Mouse (Mus musculus) heart, embryonic 15.5 days (tissue): Measurements from ENCODE around the gene Msi2. TPM values are rescaled to one million over a fixed set of nuclear protein-coding genes. Genes with fewer than 3 reads are reported as not detected.

Experiments used
- ATAC-seq: fragments of 200-750 bp; cut with Nextera tagmentation; replicated peaks from 2 replicates; pipeline ENCODE4 v1.8.0; 2017; ENCODE audit warnings: low read depth, moderate TSS enrichment; ENCODE audit not compliant: insufficient number of reproducible peaks, insufficient read depth, low FRiP score
- H3K27ac ChIP-seq: fragments of 300-500 bp; sonication (generic); 2 replicates; pipeline ENCODE4 v1.5.1; 2015; ENCODE audit warnings: mild to moderate bottlenecking, inconsistent platforms
- H3K27me3 ChIP-seq: fragments of 300-500 bp; sonication (generic); 2 replicates; pipeline ENCODE4 v1.6.1; 2015; ENCODE audit warnings: inconsistent platforms
- H3K36me3 ChIP-seq: fragments of 300-500 bp; sonication (generic); 2 replicates; pipeline ENCODE4 v1.6.1; 2015; ENCODE audit warnings: mild to moderate bottlenecking, inconsistent platforms
- H3K4me1 ChIP-seq: fragments of 300-500 bp; sonication (generic); replicated peaks from 2 replicates; pipeline ENCODE4 v1.6.1; 2015; ENCODE audit warnings: inconsistent platforms
- H3K4me2 ChIP-seq: fragments of 300-500 bp; sonication (generic); 2 replicates; pipeline ENCODE4 v1.6.1; 2015; ENCODE audit warnings: inconsistent platforms, mild to moderate bottlenecking, moderate library complexity
- H3K4me3 ChIP-seq: fragments of 300-500 bp; sonication (generic); 2 replicates; pipeline ENCODE4 v1.5.1; 2015; ENCODE audit warnings: mild to moderate bottlenecking, inconsistent platforms
- H3K9ac ChIP-seq: fragments of 300-500 bp; sonication (generic); 2 replicates; pipeline ENCODE4 v1.6.1; 2015; ENCODE audit warnings: mild to moderate bottlenecking, inconsistent platforms
- H3K9me3 ChIP-seq: fragments of 300-500 bp; sonication (generic); replicated peaks from 2 replicates; pipeline ENCODE4 v1.6.1; 2016; ENCODE audit warnings: inconsistent platforms
- WGBS: fragments of 180-500 bp; shearing (Covaris S2); methylation state at CpG from one replicate; pipeline ENCODE4 v1.1.7; 2015; ENCODE audit warnings: mixed read lengths; 5-methylcytosine and 5-hydroxymethylcytosine counted together
- polyA plus RNA-seq: library from polyadenylated mRNA; unstranded; fragments of >200 nt; fragmentation: Nextera tagmentation; extraction: Ambion mirVana; gene quantifications from 2 replicates; pipeline ENCODE4 v1.2.1, GENCODE M21; 2015

Gene Msi2
- polyA plus RNA-seq, 1 experiment from 2014 or later = 19.6 TPM

DNA sequence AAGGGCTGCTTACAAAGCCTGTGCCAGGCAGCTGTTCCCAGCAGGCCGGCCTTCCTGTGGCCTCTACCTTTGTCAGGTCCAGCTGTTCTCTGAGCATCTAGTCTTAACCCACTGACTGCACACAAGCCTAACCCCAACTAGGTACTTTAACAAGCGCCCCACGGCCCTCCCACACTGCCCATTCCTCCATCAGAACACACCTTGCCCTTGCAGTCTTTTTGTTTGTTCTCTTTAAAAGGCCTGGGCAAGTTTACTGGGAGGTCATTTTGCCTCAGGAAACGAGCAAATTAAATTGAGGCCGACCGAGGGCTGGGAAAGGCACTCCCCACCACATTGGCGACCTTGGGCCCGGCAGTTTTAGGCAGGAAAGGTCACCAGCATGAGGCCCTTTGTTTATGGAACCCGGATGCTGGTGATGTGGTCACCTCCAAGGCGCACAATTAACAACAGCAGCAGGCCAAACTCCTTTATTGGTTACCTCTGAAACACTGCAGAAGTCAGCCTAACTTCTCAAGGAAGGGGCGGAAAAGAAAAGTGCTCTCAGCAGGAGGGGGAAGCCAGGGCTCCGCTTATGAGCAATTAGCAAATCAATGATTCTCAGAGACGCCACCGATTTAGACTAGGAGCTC is 28.4 kb downstream of the Msi2 start:
- Histone ChIP-seq H3K9me3 (no peaks in the 10 kb centered on the region), H3K4me2 (no peak overlapping the region), H3K9ac (no peak overlapping the region), H3K36me3 (peaks cover 5% of the 10 kb centered on the region; the same call in 1 of the 2 replicates), H3K4me3 (no peak overlapping the region), H3K27ac (peak overlapping the region; percentile 80), H3K27me3 (no peaks in the 10 kb centered on the region), H3K4me1 (peaks cover 74% of the 10 kb centered on the region)
- ATAC-seq = no peak
- 49% methylated on average over 14 of the region's 14 CpGs for WGBS

DNA sequence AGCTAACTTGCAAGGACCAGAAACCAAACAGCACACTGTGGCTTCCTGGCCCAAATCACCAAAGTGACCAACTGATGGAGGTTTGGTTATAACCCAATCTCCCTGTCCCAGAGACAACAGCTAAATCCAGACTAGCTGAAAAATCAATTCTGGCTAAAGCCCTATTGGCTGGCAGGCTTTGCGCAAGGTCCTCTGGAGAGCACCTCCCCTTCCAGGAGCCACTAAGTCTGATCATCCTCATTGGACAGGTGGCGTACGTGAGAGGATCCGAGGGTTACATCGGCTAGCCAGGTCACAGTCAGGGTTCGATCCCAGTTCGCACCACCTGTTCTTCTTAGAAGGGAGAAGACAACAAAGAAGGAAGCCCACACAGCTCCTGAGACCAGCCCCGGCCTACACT is 29.7 kb downstream of the Msi2 start:
- no peak overlapping the region for H3K4me2 ChIP-seq
- no peak overlapping the region for H3K9ac ChIP-seq
- 94% methylated on average over 8 of the region's 8 CpGs for WGBS
- H3K4me1 ChIP-seq = peaks cover 61% of the 10 kb centered on the region
- H3K9me3 ChIP-seq = no peaks in the 10 kb centered on the region
- H3K27ac ChIP-seq = no peak overlapping the region
- no peak for ATAC-seq
- H3K36me3 ChIP-seq = peaks cover 5% of the 10 kb centered on the region; the same call in 1 of the 2 replicates
- no peak overlapping the region for H3K4me3 ChIP-seq
- no peaks in the 10 kb centered on the region for H3K27me3 ChIP-seq

DNA sequence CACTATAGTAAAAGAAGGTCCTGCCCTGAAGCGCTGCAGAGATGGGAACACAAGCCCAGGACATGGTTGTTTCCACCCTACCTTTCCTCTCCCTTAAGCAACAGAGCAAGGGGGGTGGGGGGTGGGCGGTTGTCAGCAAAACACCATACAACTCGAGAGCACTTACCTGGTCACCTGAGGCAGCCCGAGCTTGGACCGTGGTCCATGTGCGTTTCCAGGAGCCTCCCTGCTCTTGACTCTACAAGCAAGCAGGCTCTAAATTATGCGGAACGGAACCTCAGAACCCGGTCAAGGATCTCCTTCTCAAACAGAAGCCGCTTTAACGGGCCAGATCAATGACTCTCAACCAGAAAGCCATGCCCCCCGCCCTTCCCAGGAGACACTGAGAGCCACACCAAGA is 30.6 kb downstream of the Msi2 start:
- no peak overlapping the region for H3K9ac ChIP-seq
- no peak overlapping the region for H3K4me3 ChIP-seq
- WGBS = 88% methylated on average over 12 of the region's 12 CpGs

DNA sequence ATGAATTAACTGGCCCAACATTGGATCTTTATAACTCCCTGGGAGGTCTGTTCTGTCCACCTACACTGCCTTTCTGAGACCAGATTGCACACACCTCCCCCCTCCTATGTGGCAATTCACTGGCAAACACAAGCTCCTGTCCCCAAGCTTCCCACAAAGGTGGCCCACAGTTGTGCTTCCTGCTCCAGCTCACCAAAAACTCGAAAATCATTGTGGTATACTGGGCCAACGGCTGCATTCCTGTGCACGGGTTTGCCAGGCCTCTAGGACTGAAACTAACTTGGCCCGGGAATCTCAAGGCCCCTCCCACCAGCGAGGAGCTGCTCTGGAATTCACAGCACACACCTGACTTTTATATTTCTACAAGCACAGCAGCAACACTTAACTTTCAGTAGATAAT is 31.3 kb downstream of the Msi2 start:
- 40% methylated on average over 5 of the region's 5 CpGs for WGBS
- ATAC-seq = no peak
- Histone ChIP-seq H3K4me1 (peaks cover 54% of the 10 kb centered on the region), H3K27ac (peak overlapping the region; percentile 39), H3K4me2 (no peak overlapping the region), H3K4me3 (no peak overlapping the region), H3K9me3 (no peaks in the 10 kb centered on the region), H3K9ac (no peak overlapping the region), H3K27me3 (no peaks in the 10 kb centered on the region), H3K36me3 (peaks cover 5% of the 10 kb centered on the region; the same call in 1 of the 2 replicates)

More for the DNA sequence above, 30.6 kb downstream of the Msi2 start:
- Histone ChIP-seq H3K4me1 (peaks cover 55% of the 10 kb centered on the region), H3K27me3 (no peaks in the 10 kb centered on the region), H3K9me3 (no peaks in the 10 kb centered on the region), H3K4me2 (no peak overlapping the region), H3K27ac (no peak overlapping the region; the same call in 1 of the 2 replicates), H3K36me3 (peaks cover 5% of the 10 kb centered on the region; the same call in 1 of the 2 replicates)
- no peak for ATAC-seq

DNA sequence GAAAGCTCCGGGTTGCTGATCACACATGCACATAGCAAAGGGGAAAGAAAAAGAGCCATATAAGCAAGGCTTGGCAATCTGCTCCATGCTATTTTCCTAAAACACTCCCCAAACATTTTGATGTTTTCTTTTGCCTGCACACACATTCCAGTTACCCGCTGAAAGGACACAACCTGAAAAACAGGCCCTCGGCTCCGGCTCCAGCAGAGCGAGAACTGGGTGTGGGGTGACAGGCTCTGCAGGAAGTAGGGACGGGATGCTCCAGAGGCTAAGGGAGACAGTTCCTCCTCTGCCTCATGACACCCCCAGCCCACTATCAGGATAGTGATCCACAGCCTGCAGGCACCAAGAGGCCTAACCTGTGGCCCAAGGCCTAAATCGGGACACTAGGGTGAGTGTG is 32.3 kb downstream of the Msi2 start:
- Histone ChIP-seq H3K4me2 (no peak overlapping the region), H3K9me3 (no peaks in the 10 kb centered on the region), H3K36me3 (peaks cover 5% of the 10 kb centered on the region; the same call in 1 of the 2 replicates), H3K27ac (no peak overlapping the region), H3K4me3 (no peak overlapping the region), H3K27me3 (no peaks in the 10 kb centered on the region), H3K4me1 (peaks cover 47% of the 10 kb centered on the region), H3K9ac (no peak overlapping the region)
- 64% methylated on average over 7 of the region's 7 CpGs for WGBS
- no peak for ATAC-seq

DNA sequence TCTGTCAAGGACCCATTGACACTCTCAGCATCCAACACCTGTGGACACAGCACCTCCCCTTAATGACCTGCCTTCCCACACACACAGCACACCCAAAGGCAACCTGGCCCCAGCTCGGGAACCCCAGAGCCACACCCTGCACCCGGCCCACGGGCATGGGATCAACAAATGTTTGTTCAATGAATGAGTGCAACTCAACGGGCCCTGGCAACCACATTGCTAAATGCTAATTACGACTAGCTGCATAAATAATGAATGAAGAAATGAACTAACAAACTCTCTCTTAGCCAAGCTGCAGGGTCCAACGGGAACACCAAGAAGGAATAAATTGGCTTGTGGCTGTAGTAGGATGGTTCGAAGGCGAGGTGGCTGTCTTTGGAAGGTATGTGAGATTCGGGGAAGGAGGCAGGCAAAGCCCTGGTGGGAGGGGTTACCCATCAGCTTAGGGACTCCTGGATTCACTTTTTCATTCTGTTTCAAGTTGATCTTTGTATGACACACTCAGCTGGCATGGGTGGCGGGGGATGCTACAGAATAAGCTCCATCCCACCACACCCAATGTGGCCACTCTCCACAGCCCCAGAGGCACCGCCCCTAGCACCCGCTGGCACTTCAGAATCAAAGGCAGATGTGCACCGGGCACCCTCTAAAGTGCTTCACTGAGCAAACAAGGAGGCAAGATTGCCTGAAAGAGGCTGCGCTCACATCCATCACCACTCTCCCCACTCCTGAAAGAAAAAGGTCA is 35.1 kb downstream of the Msi2 start:
- 80% methylated on average over 14 of the region's 14 CpGs for WGBS
- Histone ChIP-seq H3K36me3 (no peaks in the 10 kb centered on the region; the same call in 1 of the 2 replicates), H3K4me3 (no peak overlapping the region)

DNA sequence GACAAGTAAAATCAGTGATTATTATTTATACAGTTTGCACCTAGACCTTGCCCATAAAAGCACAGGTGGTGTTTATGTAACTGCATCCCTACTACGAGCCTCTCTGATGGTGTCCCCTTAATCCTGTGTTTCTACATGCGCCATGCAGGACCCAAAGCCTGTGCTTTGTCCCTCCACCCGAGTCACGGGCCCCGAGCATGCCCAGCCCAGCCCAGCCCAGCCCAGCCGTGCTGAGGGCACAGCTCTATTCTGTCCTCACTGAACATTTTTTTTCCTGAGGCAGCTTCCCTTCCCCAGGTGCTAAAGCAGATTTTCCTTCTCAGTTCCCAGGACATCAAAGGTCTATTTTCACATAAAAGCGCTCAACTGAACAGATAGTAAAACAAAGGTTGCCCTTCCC is 41.0 kb downstream of the Msi2 start:
- no peak overlapping the region for H3K27ac ChIP-seq
- 77% methylated on average over 7 of the region's 7 CpGs for WGBS
- no peak for ATAC-seq
- H3K4me3 ChIP-seq = no peak overlapping the region
- no peaks in the 10 kb centered on the region for H3K9me3 ChIP-seq
- no peaks in the 10 kb centered on the region for H3K27me3 ChIP-seq
- H3K4me1 ChIP-seq = peaks cover 44% of the 10 kb centered on the region
- H3K36me3 ChIP-seq = peaks cover 22% of the 10 kb centered on the region; the same call in 1 of the 2 replicates
- no peak overlapping the region for H3K9ac ChIP-seq
- no peak overlapping the region for H3K4me2 ChIP-seq

More for the DNA sequence above, 35.1 kb downstream of the Msi2 start:
- H3K9me3 ChIP-seq = no peaks in the 10 kb centered on the region
- no peak overlapping the region for H3K27ac ChIP-seq
- H3K4me2 ChIP-seq = no peak overlapping the region
- peaks cover 31% of the 10 kb centered on the region for H3K4me1 ChIP-seq
- no peaks in the 10 kb centered on the region for H3K27me3 ChIP-seq
- no peak overlapping the region for H3K9ac ChIP-seq
- ATAC-seq = no peak

DNA sequence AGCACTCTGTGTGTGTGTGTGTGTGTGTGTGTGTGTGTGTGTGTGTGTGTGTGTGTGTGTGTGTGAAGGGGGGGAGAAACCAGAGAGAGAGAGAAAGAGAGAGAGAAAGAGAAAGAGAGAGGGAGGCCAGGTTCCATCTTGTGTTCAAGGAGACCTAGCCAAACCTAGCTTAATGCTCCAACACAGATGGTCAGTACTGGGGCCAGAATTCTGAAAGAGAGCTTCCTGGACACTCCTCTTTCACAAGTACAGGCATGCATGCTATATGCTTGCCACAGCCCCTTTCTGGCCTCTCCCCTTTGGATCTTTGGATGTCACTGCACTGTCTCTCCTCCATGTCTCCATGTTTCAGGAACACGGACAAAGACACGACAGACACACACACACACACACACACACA is 41.7 kb downstream of the Msi2 start:
- WGBS = 80% methylated on average over 2 of the region's 2 CpGs
- Histone ChIP-seq H3K4me1 (peaks cover 43% of the 10 kb centered on the region), H3K4me2 (no peak overlapping the region), H3K27ac (peak overlapping the region; percentile 24; the same call in 1 of the 2 replicates), H3K9me3 (no peaks in the 10 kb centered on the region), H3K36me3 (peaks cover 23% of the 10 kb centered on the region; the same call in 1 of the 2 replicates), H3K9ac (no peak overlapping the region), H3K4me3 (no peak overlapping the region), H3K27me3 (no peaks in the 10 kb centered on the region)
- no peak for ATAC-seq

DNA sequence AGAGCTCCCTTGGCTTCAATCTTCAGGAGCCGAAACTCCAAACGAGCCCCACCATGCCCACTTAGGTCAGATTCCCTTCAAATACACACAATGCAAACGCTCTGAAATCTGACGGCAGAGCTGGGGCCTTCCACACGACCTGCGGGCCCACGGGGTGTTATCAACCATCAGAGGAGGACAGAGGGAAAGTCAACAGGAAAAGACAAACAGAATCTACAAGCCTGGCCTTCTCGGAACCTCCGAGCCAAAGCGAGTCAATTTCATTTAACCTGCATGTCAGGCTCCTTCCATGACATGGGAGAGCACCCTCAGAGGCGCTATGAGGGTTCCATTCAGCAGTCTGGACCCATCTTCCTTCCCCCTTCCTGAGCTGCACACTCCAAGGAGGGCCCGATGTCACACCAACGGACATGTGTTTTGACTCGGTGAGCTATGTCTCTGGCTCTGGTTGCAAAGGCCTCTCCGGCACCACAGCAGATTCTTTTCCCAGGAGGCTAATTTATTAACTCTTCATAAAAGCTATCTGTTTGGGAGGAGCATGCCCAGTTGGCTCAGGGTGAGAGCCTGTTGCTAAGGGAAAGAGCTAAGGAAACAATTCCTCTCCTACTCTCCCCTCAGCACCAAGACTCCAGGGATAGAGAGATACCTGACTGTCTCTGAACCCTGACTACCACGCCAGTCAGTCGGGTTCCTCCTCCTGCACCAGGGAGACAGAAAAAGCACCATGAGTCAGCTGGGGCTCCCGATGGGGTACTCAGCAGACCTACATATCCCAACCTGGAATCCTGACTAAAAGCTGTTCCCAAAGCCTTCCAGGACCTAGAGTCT is 42.6 kb downstream of the Msi2 start:
- ATAC-seq = no peak

DNA sequence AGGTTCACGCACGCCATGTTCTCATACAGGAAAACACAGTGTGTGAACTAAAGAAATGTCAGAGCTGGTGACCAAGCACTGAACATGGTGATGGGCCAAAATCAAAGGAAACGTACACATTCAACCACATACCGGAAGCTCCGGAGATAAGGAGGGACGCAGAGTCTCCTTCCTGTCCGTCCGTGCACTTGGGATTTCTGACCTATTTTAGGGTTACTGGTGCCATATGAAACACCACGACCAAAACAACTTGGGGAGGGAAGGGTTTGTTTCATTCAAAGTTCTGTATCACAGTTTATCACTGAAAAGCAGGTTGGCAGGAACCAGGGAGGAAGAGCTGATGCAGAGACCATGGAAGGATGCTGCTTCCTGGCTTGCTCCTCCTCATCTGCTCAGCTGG is 44.2 kb downstream of the Msi2 start:
- peak overlapping the region; percentile 39 for H3K27ac ChIP-seq
- WGBS = 58% methylated on average over 9 of the region's 9 CpGs

More for the DNA sequence above, 42.6 kb downstream of the Msi2 start:
- Histone ChIP-seq H3K4me1 (peaks cover 40% of the 10 kb centered on the region), H3K9me3 (no peaks in the 10 kb centered on the region), H3K27me3 (no peaks in the 10 kb centered on the region), H3K36me3 (peaks cover 23% of the 10 kb centered on the region; the same call in 1 of the 2 replicates), H3K27ac (0 out of 2 replicates have a peak overlapping the region, but pooled peaks have one; percentile 24), H3K4me2 (no peak overlapping the region), H3K9ac (no peak overlapping the region), H3K4me3 (no peak overlapping the region)
- WGBS = 59% methylated on average over 18 of the region's 18 CpGs

DNA sequence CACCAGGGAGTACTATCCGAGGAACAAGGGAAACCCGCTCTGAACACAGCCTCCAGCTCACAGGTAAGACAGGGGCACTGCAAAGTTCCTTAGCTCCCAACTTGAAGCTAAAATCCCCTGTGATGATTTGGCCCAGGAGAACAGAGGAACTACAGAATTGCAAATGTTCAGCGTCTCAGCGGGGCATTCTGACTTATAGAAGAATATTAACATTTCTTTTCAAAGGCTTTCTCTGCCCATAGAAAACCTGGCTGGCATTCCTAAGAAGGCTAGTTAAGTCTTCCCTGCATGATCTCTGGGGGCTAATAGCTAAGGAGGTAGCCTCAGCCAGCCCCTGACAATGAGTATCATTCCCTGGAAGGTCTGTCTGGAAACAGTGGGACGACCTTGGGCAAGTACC is 47.4 kb downstream of the Msi2 start:
- no peaks in the 10 kb centered on the region for H3K27me3 ChIP-seq
- H3K36me3 ChIP-seq = peaks cover 46% of the 10 kb centered on the region
- H3K4me2 ChIP-seq = no peak overlapping the region
- H3K4me1 ChIP-seq = peaks cover 15% of the 10 kb centered on the region
- no peak overlapping the region for H3K9ac ChIP-seq
- H3K27ac ChIP-seq = no peak overlapping the region
- H3K9me3 ChIP-seq = no peaks in the 10 kb centered on the region
- WGBS = 83% methylated on average over 5 of the region's 5 CpGs
- H3K4me3 ChIP-seq = no peak overlapping the region
- ATAC-seq = no peak

More for the DNA sequence above, 44.2 kb downstream of the Msi2 start:
- Histone ChIP-seq H3K4me1 (peaks cover 38% of the 10 kb centered on the region), H3K36me3 (peaks cover 27% of the 10 kb centered on the region), H3K9me3 (no peaks in the 10 kb centered on the region), H3K27me3 (no peaks in the 10 kb centered on the region), H3K9ac (no peak overlapping the region), H3K4me3 (no peak overlapping the region), H3K4me2 (no peak overlapping the region)
- ATAC-seq = no peak
